Mouse (Mus musculus): Measurements from ENCODE around the gene Crybg3. TPM values are rescaled to one million over a fixed set of nuclear protein-coding genes. Genes with fewer than 3 reads are reported as not detected.
"Not testable (repeated sequence)": the region's sequence is repeated elsewhere in the genome, so short reads cannot be mapped to it uniquely, and the experiment has no call there.

Crybg3 gene
- polyA plus RNA-seq, 1 experiment from 2014 or later = 5.0 TPM

- WGBS = 83% methylated on average over 4 of the region's 4 CpGs
Observed at GRCm38 (mm10) chr16:59463567-59463966, 137.2 kb downstream of the Crybg3 start.

GRCm38 (mm10) chr16:59459259-59459861, 141.4 kb downstream of the Crybg3 start:
- not testable (repeated sequence) for DNase-seq (ENCODE audit: extremely low spot score, low spot score); H3K27me3 ChIP-seq (ENCODE audit: poor library complexity, severe bottlenecking); H3K4me3 ChIP-seq; H3K36me3 ChIP-seq (replicated peaks); H3K4me1 ChIP-seq; H3K9me3 ChIP-seq; H3K27ac ChIP-seq
- WGBS = 75% methylated on average over 5 of the region's 5 CpGs

More at GRCm38 (mm10) chr16:59463567-59463966, 137.2 kb downstream of the Crybg3 start:
- Histone ChIP-seq H3K36me3 (replicated peaks) (no peaks in the 10 kb centered on the region), H3K9me3 (peaks cover 4% of the 10 kb centered on the region; the same call in 1 of the 2 replicates), H3K27ac (no peak overlapping the region), H3K4me1 (no peaks in the 10 kb centered on the region), H3K27me3 (ENCODE audit: poor library complexity, severe bottlenecking) (no peaks in the 10 kb centered on the region), H3K4me3 (no peak overlapping the region)
- DNase-seq (ENCODE audit: extremely low spot score, low spot score) = no peak

- no peaks in the 10 kb centered on the region for H3K27me3 ChIP-seq (ENCODE audit: poor library complexity, severe bottlenecking)
- no peak for DNase-seq (ENCODE audit: extremely low spot score, low spot score)
- WGBS = 88% methylated on average over 5 of the region's 5 CpGs
Observed at GRCm38 (mm10) chr16:59451813-59452212, 149.0 kb downstream of the Crybg3 start.

GRCm38 (mm10) chr16:59449092-59449491, 151.7 kb downstream of the Crybg3 start:
- Histone ChIP-seq H3K36me3 (replicated peaks) (no peaks in the 10 kb centered on the region), H3K4me3 (no peak overlapping the region), H3K4me1 (no peaks in the 10 kb centered on the region), H3K27ac (no peak overlapping the region), H3K27me3 (ENCODE audit: poor library complexity, severe bottlenecking) (no peaks in the 10 kb centered on the region), H3K9me3 (no peaks in the 10 kb centered on the region)
- no peak for DNase-seq (ENCODE audit: extremely low spot score, low spot score)

More at GRCm38 (mm10) chr16:59451813-59452212, 149.0 kb downstream of the Crybg3 start:
- Histone ChIP-seq H3K36me3 (replicated peaks) (no peaks in the 10 kb centered on the region), H3K4me1 (no peaks in the 10 kb centered on the region), H3K9me3 (no peaks in the 10 kb centered on the region), H3K27ac (no peak overlapping the region), H3K4me3 (no peak overlapping the region)

GRCm38 (mm10) chr16:59448181-59448580, 152.6 kb downstream of the Crybg3 start:
- WGBS = 88% methylated on average over 1 of the region's 1 CpGs
- DNase-seq (ENCODE audit: extremely low spot score, low spot score) = no peak
- no peaks in the 10 kb centered on the region for H3K27me3 ChIP-seq (ENCODE audit: poor library complexity, severe bottlenecking)
- H3K4me3 ChIP-seq = no peak overlapping the region
- no peaks in the 10 kb centered on the region for H3K36me3 ChIP-seq (replicated peaks)
- no peaks in the 10 kb centered on the region for H3K4me1 ChIP-seq
- H3K27ac ChIP-seq = no peak overlapping the region
- no peaks in the 10 kb centered on the region for H3K9me3 ChIP-seq

GRCm38 (mm10) chr16:59444880-59445559, 155.8 kb downstream of the Crybg3 start:
- Histone ChIP-seq H3K27me3 (ENCODE audit: poor library complexity, severe bottlenecking) (no peaks in the 10 kb centered on the region), H3K4me3 (no peak overlapping the region), H3K9me3 (no peaks in the 10 kb centered on the region), H3K27ac (no peak overlapping the region), H3K4me1 (no peaks in the 10 kb centered on the region), H3K36me3 (replicated peaks) (no peaks in the 10 kb centered on the region)
- DNase-seq (ENCODE audit: extremely low spot score, low spot score) = no peak
- 94% methylated on average over 7 of the region's 7 CpGs for WGBS

Other genes starting within 250 kb of the Crybg3 start
- not detected in 2 replicates for gene Olfr209, start 237.0 kb downstream of the Crybg3 start, polyA plus RNA-seq (2016; fragmentation: Nextera tagmentation; extraction: Ambion mirVana)
- gene Gabrr3, start 193.6 kb downstream of the Crybg3 start, polyA plus RNA-seq (2016; fragmentation: Nextera tagmentation; extraction: Ambion mirVana) = 0.04 TPM in 1 of 2 replicates, not detected in the other
- 37.7 and 39.9 TPM in 2 replicates for gene Riox2, start 129.2 kb downstream of the Crybg3 start, polyA plus RNA-seq (2016; fragmentation: Nextera tagmentation; extraction: Ambion mirVana)
- 57.6 and 58.6 TPM in 2 replicates for gene Arl6, start 38.4 kb upstream of the Crybg3 start, polyA plus RNA-seq (2016; fragmentation: Nextera tagmentation; extraction: Ambion mirVana)

Data from forebrain, embryonic 10.5 days (tissue).